Mouse (Mus musculus) heart, adult 2 months (tissue): Measurements from ENCODE around the gene Mcoln2.

ENCODE experiments used
- CTCF ChIP-seq: fragments of 200-600 bp; IDR thresholded peaks from 2 replicates; pipeline ENCODE4 v1.8.1; 2022; ENCODE audit warnings: antibody characterized with exemption, mild to moderate bottlenecking, moderate library complexity
- POLR2A ChIP-seq: fragments of 200-500 bp; IDR thresholded peaks from 2 replicates; pipeline ENCODE4 v1.6.1; 2011; ENCODE audit warnings: mild to moderate bottlenecking, low read depth, low read length, control low read depth; ENCODE audit not compliant: insufficient read depth

DNA sequence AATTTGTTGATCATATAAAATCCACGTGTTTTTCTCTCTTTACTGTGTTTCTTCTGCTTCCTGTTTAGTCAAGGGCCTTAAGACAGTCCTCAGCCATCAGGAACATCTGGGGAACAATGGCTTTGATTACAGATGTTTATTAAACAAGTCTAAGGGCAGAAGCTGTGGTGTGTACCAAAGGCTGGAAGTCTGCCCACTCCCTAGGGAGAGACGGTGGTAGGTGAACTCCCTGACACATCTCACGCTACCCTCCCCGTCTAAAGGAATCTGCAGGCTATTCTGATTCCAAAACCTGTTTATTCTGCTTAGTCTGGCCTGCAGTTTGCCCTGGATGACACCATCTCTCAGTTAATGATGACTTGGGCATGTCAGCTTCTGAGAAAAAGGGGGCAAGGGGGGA, 84.1 kb downstream of the Mcoln2 start:
- TF ChIP-seq POLR2A: no peak
- TF ChIP-seq CTCF: no peak
